Mouse (Mus musculus): ENCODE results near the gene Vcpkmt.
A peak's percentile ranks its signal among the peaks of the same experiment; 100 is the strongest.

The Vcpkmt gene

DNA sequence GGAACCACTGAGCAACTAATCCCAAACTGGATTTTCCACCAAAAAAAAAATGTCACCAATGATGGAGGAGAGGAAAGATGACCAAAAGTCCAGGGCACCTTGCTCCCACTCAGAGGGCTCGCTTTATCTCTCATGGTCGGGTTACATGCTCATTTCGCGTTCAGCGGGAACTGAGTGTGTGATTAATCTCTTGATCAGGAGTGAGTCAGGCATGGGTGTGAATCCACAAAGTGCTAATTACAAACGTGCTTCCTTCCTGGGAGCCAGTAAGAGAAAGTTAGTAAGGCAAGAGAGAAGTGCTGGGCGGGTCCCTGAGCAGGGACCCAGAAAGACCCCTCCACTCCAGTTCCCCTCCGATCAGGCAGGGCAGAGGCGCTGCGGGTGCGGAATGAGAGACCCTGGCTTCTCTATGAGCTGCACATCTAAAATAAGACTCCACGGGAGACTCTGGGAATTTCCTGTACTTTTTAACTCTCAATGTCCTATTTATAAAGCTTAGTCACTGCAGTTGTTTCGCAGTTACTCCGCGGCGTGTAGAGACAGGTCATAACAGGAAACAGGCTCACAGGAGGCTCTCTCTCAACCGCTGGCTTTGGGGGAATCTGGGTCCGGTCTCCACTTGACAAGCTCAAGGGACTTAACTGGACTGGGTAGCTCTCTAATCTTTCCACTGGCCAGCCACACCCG lies 45.0 kb downstream of the Vcpkmt start:
- peak in 1 of 2 experiments; percentile 42 for DNase-seq

DNA sequence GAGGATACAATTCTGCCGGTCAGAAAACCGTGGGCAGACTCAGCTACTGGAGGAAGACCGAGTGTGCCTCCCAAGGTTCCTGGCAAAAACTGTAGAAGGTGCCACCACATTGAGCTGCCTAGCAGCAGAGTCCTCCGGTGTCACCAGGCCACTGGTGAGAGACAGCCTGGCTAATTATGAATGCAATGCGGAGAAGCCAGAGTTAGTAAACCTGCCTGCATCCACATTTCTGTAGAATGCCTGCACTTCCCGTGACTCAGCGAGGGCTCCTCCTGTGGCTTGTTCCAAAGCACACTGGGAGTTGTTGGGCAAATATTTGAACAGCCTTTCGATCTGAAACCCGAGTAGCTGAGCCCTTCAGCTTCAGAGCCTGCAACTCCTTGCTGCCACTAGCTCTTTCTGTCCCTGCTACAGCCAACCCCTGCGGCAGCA lies 45.6 kb downstream of the Vcpkmt start:
- peak; percentile 66 to 83 for DNase-seq

DNA sequence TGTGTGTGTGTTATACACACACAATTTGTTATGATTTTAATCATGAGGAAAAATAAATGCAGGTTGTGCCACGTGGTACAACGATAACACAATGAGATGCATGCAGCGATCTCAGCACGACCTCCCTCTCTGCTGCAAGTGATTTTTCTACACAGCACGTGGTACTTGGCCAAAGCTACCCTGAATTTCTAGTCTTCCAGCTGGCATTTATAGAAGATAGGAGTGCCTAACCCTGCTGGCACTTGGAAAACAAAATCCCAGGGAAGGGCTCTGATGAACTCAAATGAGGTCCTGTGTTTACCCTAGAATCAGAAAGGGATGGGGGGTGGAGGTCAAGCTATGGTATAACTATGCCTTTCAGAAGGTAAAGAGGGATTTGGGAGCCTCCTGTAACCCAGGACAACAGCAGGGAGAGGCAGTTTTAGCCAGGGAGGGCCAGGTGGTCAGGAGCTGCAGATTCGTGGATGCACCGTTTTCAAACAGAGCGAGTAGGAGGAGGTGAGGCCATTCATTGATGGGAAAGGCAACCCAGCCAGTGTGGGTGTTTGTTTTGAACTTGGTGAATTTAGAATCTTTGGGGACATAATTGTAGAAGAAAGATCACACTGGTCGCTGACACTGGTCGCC lies 46.1 kb downstream of the Vcpkmt start:
- DNase-seq = peak; percentile 65 to 84

DNA sequence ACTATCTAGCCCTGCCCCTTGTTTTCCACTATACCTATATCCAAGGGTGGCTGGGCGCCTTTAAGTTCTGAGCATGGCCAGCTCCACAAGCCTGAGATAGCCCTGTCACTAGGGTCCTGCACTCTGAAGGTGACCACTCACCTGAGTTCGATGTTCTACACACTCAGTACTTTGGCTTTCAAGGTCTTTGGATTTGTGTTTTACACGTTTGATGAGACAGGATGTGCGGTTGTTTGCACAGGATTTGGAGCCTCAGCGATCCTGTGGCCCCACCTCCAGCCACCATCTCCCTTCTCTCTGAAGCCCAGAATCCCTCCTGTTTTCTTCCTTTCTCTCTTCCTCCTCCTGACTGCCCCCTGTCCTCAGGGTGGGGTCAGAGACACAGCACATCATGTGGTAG lies 49.6 kb downstream of the Vcpkmt start:
- no peak for DNase-seq

DNA sequence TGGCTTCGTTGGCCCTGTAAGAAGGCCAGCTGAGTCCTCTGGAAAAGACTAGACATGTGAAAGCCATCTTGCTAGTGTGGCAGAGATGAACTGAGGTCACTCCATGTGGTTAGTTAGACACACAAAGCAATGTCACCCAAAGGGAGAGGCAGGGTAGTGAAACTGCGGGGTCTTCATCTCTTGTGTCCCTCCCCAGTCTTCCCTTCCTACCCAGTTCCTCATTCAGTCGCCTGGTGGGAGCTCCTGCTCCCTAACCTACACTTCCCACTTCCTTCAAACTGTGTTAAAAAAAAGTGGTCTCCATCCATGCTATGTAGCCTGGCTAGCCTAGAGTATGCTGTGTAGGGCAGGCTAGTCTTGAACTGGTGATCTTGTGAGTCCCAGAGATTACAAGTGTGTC lies 50.3 kb downstream of the Vcpkmt start:
- no peak for DNase-seq

DNA sequence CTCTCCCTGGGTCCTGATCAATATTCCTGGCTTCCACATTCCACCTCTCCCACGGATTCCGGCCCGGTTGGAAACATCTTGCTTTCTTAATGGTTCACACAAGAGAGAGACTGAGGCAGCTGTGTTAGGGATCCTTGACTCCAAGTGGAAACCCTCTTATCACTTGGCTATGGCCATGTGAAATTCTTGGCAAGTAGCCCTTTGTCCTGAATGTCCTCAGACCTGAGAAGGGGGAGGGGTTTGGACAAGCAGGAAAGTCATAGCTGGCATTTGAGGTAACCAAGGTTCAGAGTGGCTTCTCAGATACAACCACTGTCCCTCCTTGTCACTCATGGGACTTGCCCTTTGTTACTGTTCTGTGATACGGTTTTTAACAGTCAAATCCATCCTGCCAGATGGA lies 50.7 kb downstream of the Vcpkmt start:
- no peak for DNase-seq

DNA sequence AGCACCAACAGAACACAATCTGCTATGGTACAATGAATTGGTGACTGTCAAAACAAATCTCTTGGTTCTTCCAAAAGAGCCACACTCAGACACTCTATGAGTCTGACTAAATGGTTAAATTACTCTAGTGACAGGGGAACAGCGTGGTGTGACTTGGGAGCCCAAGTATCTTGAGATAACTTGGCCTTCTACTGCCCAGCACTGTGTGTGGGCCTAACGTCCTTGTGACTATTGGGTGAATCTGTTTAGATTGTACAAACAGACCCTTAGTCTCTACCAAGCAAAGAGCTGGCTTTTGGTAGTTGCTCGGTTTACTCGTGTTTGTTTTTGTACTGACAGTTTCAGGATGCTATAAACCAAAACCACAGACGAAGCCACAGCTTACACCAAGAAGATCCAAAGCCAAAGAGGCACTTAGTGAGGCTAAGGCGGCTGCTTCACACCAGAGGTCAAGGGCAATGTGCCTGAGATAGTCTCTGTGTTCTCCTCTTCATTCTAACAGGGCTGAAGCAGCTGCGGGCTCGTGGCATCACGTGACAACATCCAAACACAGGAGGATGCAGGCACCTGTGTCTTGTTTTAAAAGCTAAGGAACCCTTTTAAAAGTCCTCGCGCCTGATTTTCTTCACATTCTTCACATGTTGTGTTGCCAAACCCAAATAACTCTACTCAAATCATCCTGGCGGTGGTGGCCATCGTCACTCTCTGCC lies 53.0 kb downstream of the Vcpkmt start:
- no peak for DNase-seq

DNA sequence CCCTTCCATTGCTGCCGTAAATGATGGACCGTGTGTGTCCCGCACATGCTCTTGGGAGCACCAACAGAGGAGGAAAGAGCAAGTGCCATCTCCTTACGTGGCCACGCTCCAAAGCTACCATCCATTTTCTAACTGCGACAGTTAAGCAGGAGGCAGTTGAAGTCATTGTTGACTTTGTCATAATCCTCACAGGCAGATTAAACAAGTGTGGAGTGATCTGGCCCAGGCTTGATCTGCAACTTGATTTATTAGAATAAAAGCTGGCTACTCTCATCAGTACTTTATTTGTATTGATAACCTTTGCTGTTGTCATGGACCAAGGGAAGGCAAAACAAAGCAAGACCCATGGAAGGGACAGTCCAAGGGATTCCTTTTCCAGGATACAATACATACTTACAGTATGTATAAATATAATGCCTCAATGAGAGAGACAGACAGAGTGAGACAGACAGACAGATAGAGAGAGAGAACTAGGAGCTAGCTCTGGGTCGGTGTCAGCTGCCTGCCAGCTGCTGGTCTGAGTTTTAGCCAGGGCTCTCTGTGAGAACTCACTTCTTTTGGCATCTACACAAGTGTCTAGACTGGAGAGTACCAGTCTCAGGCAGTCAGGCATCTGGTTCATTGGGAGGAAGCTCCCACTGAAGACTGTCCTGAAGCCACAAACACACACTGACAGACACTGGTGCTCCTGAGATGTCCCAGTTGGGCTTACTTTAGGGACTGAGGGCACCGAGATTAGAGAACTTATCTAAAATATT lies 54.4 kb downstream of the Vcpkmt start:
- peak in 1 of 2 experiments; percentile 27 for DNase-seq
